Mouse (Mus musculus) cerebellum, adult 11-12 months (tissue): ENCODE measurements at regions not wholly inside any gene's neighbourhood (a gene's known extent, or its start where the extent isn't known, plus 50 kb on each side); places are given as distances from the start of the nearest gene placed in this dataset.

Experiments used
- DNase-seq: peaks from one replicate; pipeline ENCODE4 v3.0.0; 2022

DNA sequence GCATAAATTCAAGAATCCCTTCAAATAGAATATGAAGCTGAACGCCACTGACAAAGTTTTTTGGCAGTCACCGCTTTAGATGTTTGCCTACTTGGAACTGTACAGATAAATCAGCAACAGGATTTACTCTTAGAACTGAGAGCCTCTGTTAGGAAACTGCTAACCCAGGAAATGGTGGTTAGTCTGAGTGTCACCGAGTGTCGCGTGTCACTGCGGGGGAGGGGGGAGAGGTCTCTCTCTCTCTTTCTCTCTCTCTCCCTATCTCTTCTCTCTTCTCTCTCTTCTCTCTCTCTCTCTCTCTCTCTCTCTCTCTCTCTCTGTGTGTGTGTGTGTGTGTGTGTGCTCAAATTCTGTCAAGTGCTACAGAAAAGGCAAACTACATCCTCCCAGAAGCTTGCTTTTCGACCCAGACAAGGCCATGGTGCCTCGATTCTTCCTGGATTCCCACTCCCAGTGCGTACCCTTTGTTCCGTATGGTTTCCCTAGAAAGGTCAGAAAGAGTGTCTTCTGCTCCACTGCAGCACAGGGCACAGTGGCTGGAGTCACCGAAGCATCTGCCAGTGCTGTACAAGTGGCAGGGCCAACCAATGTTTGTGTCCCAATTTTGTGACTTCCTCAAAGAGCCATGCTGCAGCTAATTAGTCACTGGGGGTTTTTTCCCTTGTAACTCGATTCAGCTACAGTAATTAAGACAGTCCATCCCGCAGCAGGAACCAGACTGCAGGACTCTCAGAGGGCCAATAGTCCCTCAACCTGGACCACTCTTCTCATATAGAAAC is 87.0 kb downstream of the Cog6 start:
- DNase-seq, result no peak

DNA sequence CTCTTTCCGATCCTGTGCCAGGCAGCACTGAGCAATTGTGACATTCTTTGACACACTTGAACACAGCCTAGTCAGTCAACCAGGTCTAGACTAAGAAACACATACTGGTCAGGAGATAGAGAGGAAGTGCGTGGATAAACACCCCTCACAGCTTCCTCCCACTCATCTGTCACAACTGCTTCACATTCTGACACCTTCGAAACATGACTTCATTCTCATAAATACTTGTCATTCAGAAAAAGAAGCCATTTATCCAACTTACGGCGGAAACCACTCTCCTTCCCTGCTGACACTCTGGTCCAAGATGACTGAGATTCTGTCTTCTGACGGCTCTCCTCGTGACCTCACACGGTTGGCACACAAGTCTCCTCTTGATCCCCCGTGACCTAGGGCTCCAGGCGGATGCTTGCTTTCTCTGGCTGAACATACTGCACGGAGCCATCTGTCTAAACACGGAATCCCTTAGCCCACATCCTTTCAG is 89.6 kb downstream of the Cog6 start:
- DNase-seq, result no peak

DNA sequence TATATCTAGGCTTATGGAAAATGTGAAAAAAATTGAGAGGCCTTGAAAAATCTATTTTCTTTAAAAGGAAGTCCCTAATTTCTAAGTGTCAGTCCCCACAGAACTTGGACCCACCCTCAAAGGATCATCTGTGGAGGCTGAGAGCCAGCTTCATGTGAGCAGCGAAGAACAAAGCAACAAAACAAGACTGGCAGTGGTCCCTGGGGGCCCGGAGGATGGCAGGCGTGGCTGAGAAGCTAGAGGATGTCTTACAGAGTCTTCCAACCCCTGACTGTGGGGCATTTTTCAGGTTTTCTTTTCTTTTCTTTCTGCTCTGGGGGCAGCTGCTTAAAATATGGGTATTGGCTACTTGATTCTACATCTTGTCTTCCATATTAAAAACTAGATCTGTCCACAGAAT is 90.5 kb downstream of the Cog6 start:
- DNase-seq, result no peak

DNA sequence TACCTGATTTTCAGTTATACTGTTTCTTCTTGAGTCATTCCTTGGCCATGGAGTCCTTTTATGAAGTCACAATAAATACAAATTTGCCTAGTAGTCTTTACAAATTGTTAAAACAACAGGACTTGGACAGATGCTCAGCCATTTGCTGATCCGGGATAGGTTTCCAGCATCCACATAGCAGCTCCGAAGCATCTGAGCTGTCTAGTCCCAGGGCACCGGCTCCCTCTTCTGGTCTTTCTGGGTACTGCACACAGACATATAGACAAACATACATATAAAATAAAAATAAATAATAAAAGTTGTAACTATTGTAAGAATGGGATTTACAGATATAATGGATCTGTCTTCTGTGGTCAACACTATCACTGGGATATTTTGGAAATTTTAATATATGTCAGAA is 91.8 kb downstream of the Cog6 start:
- no peak for DNase-seq

DNA sequence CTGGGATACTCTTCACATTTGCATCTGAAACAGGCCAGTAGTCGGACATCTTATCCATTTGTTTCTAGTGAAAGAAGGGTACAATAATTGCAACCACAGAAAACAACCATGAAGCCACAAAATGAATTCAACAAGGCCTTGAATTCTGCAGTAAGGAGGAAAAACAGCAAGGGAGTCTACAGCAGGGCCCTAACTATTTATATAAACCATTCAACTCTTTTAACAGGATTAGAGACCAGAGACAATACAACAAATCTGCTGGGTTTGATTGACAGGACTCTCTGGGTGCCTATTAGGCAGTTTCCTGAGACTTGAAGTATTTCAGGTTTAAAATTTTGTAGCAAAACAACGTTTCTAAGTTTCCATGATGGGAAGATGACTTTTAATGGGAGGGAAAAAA is 92.4 kb downstream of the Cog6 start:
- no peak for DNase-seq

DNA sequence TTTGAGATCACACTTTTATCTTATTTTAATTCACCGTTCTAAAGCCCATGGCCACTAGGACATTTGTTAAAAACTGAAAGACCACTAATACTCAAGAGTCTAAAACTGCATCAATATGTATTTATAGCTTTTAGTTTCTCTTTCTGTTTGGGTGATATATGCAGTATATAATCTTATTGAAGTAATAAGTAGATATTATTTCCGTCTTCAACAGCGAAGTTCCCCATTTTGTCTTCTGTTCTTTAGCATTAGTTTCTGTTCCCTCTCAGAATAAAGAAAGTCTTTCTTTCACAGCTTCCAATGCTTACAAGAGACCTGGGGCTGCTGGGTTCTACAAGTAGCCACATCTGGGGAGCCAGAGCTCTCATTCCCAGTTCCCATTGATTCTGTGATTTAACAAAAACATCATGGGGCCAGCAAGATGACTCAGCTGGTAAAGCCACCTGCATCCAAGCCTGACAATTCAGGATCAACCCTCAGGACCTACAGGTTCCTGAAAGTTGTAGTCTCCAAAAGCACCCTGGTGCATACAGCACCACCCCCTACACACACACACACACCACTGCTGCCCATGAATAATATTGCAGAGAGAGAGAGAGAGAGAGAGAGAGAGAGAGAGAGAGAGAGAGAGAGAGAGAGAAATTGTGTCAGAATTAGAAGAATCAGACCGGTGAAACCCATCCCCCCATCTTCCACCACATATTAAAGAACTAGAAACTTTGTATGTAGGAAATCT is 93.0 kb downstream of the Cog6 start:
- DNase-seq, result no peak

DNA sequence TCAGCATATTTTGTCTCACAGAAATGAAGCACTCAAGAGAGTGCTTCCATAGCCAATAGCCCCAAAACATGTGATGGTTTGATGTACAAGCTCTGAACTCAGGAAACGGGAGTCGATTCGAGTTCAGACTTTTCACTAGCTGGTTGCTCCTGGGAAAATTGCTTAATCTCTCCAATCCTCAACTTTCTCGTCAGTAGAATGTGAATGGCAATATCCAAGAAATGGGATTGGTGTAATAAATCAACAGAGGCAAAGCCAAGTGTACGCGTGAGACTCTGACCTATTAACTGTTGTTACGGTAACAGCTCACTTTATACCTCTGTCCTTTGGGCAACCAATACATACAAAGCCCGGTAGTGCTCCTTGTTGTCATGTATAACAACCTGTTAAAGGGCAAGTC is 94.6 kb downstream of the Cog6 start:
- no peak for DNase-seq

DNA sequence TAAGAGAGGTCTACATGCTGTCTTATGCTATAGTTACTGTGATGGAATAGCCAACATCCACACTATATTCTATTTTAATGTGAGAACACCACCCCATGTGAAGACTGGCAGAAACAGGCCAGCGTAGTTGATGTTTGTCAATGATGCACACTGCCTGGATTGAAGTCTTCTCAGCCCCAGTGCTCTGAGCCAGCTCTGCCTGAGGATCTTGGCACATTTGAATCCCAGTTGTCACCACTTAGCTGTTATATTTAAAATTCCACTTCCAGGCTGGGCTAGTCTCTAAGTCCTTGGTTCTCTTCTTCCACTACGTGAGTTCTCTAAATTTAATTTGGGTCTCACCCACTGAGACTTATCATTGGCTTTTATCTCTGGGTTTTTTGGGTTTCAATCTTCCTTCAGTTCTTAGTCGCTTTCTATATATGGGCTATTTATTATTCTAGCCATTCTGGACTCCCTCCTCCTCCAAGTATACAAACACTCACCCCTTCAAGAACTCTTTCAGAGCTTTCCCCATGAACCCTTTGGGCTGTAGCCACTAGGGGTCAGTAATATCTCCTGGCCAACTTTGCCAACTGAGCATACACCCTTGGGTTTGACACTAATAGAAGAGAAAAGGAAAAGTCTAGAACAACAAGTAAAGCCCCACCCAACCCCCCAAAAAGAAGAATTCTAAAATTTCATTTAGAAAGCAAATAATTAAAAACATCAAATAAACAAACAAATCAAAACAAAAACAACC is 110.0 kb downstream of the Cog6 start:
- DNase-seq, result no peak

DNA sequence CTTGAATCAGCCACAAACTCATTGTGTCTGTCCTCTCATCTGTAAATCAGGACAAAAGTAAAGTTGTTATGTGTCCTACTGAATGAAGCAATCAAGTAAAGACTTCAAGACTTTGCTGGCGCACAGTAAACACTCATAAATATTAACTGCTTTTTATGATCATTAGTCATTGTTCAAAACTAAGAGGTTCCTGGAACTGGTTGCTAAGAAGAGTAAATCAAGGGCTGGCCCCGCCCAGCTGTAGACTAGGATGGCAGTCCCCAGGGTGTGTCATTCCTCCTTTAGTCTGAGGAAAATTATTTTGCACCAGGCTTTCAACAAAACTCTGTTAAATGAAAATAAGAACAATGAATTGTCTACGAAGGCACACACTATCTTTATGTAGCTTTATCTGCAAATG is 113.0 kb downstream of the Cog6 start:
- DNase-seq, result no peak

DNA sequence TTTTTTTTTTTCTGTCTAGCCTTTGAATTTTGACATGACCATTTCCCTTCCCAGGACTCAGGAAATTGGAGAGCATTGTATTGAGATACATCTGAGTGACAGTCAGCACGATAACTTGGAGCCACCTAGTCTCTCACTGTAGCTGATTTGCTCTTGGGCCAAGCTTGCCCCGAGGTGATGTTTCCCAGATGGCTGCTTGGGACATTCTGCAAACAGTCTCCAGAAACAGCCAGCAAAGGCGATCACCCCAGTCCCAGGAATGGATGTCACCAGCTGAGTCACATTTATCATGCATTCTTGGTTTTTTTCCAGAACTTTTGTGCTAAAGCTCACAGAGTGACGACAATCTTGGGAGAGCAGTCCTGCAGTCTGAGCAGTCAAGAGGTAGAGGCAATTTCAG is 119.4 kb downstream of the Cog6 start:
- DNase-seq, result peak; percentile 4

DNA sequence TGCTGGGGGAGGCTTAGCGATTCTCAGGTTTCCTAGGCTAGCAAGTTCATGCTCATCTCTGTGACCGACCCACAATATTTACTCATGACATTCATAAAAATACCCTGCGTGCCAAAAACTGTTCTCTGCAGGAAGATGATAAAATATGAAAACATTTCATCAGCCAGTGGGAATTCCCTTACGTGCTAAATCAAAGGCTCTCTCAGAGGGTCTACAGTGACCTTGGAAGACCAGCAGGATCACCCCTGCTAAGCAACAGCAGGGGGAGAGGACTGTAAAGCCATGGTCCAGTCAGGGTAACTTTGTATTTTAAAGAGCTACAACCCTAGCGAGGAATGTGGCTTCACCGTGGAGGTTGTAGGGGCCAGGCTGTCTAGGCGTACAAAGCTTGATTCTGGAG is 120.6 kb downstream of the Cog6 start:
- no peak for DNase-seq

DNA sequence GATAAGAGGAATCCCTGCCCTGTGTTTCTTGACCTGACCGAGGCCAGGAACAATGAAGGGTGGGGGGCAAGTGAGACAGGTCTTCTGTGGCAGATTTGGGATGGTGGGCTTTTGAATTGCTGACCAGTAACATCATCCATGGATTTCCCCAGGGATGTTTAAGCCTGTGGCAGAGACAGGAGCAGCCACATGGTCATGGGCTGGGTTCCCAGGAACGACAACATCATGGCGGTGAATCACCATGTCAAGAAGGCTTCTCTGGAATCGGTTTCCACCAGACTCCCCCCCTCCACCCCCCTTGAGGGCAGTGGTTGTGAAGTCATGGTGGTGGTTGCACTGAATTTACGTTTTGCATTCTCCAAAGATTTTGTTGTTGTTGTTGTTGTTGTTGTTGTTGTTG is 121.3 kb downstream of the Cog6 start:
- no peak for DNase-seq

DNA sequence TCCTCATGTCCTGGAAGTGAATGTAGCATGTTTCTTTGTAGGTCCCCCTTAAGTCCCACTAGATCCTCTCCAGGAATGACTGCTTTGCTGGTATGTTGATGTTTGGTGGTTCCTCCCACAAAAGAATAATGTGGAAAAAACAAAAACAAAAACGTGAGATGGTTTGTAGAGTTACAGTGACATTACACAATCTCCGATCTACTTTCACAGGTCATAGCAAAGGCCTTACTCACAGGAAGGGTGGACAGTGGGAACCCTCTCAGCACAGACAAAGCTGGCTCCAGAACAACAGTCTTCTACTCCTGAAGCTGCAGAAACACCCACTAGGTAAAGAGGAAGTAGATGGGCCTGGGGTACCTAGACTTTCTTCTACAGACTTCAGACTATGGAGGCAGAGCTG is 122.2 kb downstream of the Cog6 start:
- no peak for DNase-seq

DNA sequence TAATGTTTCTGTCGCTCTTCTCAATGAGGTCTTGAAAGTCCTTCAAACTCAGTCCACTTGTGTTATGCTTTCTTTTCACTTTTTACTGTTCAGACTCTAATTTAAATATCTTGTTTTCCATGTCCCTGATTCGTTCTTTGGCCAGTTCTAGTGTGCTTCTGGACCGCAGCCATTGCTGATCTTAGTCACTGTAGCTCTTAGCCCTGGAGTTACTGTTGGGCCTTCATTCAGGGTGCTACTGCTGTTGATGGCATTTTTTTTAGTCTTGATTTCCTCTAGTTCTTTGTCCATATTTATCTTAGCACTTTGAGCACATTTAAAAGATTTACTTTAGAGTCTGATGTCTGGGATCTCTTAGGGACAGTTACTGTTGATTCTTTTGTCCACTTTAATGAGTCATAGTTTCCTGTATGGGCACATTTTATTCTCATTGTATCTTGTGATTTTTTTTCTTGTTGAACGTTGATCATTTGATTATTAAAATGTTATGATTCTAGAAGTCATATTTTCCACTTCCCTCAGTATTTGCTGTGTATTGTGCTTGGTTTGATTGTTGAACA is 127.8 kb downstream of the Cog6 start:
- DNase-seq, result no peak

DNA sequence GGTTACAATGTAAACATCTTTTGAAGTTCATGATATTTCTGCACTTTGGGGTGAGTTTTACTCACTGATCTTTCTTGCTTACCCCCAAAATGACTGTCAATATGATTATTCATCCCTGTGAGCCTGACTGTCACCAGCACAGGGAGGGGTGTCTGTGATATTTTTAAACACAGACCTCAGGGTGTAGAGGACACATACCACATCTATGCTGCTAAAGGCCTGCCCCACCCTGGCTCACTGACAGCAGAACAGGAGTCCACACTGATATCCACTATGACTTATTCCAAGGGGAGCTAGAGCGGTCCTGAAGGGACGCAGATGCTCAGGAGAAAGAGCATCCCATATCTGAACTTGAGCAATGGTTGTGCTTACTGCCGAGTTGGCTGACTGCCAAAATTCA is 135.1 kb downstream of the Cog6 start:
- DNase-seq, result no peak

DNA sequence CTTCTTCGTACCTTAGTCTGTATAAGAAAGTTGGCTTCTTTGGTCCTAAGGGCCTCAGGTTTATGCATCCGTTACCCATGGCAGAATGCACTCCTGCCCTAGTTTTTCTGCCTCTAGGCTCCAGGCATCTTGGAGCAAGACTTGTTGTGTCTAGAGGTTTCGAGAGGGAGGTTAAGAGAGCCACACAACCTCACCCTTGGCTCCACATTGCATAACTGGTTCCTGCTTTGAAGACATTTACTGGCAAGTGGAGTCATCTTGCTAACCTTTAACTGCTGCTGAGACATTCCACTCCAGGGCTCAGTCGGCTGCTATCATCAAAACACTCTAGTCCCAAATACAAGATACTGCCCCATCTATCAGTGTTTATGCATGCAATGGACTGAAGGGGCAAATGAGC is 135.9 kb downstream of the Cog6 start:
- no peak for DNase-seq

DNA sequence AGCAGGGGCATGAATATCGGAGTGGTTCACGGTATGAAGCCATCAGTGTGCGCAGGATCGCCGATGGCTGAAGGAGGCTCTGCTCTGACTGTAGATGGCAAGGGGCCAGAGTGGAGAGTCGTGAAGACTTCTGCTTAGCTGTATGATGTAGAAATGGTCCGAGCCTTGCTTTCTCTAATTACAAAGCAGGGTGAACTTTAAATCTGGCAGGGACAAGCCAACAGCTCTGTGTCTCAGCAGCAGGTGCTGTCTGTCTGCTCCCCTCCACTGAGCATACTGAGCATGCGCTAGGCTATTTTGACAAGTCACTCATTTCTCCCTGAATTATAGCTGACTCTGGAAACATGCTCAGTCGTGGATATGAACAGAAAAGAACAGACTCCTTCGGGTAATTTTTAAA is 137.3 kb downstream of the Cog6 start:
- no peak for DNase-seq

DNA sequence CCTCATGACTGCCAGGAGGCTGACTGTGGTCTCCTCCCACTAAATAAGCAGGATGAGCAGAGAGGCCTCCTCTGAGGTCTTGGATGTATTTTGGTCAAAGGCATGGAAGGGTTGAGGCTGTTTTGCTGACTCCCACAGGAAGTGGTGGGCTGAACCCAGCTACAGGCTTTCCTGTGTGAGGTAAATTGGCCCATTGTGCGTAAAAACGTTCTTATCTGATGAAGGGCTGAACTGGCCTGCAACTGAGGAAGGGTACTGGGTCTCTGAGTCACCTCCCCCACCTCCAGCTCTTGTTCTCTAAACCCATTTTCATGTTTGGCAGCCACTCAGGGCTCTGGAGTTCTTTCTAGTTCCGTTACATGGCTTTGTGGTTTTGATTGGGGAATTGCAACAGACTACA is 138.7 kb downstream of the Cog6 start:
- DNase-seq, result no peak

DNA sequence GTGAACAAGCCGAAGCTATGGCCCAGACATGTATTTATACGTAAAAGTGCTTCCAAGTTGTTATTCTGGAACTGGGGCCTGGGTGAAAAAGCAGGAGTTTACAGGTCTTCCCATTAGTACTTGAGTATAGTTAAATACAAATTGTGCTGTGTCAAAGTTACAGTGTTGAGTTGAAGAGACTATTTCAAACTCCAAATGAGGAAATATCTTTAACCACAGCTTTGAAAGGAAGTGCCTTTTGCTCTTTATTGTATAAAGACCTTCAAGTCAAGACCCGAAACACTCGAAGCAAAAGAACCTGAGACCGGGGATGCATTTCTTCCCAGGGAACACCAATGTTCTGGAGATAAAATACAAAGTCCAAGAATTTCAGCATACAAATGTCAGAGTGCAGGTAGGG is 144.8 kb downstream of the Cog6 start:
- DNase-seq, result no peak

DNA sequence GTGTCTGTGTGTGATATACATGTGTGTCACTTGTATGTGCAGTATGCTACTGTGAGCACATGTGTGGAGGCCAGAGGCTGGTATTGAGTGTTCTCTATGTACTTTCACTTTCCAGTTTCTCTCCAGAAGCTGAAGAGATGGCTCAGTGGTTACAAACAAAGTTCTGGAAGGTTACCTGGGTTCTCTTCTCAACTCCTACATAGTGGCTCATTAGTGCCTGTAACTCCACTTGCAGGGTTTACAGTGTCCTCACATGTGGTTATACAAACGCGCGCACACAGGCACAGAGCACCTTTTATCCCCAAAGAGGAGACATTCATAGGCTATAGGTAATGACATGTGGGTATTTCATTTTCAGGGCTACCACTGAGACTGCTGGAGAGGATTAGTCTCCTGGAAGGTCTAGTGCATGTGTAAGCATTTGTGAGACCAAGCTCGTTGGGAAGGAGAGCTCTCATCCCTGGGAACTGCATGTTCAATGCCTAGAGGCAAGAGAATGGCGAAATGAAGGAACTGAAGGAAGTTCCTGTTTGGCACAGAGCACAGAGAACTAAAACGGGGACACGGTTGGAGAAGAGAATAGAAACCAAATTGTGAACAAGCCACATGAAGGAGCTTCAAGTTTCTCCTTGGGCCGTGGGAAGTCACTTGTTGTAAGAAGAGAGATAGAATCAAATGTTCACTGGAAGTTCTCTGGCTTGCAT is 153.7 kb downstream of the Cog6 start:
- no peak for DNase-seq

DNA sequence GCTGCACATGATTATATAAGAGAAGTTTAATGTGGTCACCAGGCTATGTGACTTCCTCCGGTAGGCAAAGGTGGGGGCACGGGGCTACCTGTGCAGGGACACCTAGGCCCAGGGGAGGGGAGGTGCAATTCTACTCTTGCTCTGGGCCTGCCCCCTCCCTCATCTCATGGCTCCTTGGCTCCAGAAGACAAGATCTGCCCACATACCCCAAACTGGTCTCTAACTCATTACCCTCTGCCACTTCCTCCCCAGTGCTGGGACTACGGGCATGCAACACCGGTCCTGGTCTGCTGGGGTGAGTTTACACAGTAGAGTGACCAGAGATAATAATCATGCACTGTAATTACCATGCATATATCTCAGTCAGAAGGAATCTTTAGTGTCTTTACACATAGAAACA is 155.0 kb downstream of the Cog6 start:
- DNase-seq, result no peak

DNA sequence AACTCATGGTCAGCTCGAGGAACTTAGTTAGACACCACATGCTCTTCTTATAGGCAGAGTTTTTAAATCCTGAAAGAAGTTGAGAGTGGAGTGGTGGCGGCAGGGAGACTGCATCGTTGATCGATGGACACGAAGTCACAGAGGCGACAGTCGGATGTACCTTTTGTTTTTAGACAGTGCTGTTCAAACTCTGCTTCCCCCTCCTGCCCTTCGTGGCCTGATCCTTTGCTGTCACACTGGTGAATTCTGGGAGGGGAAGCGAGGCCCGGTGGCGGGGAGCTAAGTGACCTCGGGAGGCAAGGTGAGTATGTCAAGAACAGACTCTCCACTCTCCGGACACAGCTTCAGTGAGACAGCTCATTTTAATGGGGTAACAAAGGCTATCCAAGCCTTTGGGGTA is 155.5 kb downstream of the Cog6 start:
- DNase-seq, result no peak

DNA sequence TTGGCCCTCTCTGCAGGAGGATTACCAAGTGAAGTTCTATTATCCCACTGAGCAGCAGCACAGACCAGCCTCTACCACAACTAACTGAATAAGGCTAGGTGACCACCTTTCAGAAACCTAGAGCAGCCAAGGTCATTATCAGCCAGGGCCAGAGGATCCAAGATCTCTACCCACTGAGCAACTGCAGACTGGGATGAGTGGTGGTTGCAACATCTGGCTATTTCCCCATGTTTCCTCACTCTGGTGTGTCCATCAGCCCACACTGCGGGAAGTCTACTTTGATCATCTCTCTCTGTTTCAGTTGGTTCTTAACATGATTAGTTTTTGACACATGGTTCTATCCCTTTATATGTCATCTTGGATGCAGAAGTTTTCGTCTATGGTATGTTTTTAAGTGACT is 157.2 kb downstream of the Cog6 start:
- DNase-seq, result no peak
